Comparison of ENCODE assay signal across 16 mouse cellular contexts in genomic region chr5:115997376-115997775, GRCm38 (mm10).
"Had no signal": no experiment of that assay in that cellular context is flagged by ENCODE, and none has a peak within 500 bp of the region (broad histone marks: within the 10 kb centered on the region; RNA-seq: fewer than 3 reads in every experiment).

No protein-coding gene starts in this region.

- H3K4me1 ChIP-seq: lung, embryonic 15.5 days; midbrain, embryonic 13.5 days; midbrain, embryonic 15.5 days; neural tube, embryonic 12.5 days; stomach, embryonic 15.5 days had no signal

- H3K27ac ChIP-seq: lung, embryonic 15.5 days; macrophage; midbrain, embryonic 13.5 days; midbrain, embryonic 15.5 days; neural tube, embryonic 12.5 days; stomach, embryonic 15.5 days had no signal

- DNase-seq: lung, adult 2 months; lung, postnatal 14 days; lung, postnatal 36 days; right cerebral cortex, postnatal 14 days; thymus, adult 18-20 months; thymus, postnatal 14 days; thymus, postnatal 36 days had no signal

- H3K4me3 ChIP-seq: lung, embryonic 15.5 days; megakaryocyte, embryonic 14.5 days; midbrain, embryonic 13.5 days; midbrain, embryonic 15.5 days; neural tube, embryonic 12.5 days; stomach, embryonic 15.5 days had no signal

- H3K36me3 ChIP-seq: midbrain, embryonic 15.5 days had no signal

- H3K4me2 ChIP-seq: lung, embryonic 15.5 days; midbrain, embryonic 11.5 days; midbrain, embryonic 13.5 days; midbrain, embryonic 15.5 days; neural tube, embryonic 12.5 days; stomach, embryonic 15.5 days had no signal

- H3K9ac ChIP-seq: lung, embryonic 15.5 days; midbrain, embryonic 13.5 days; midbrain, embryonic 15.5 days; neural tube, embryonic 12.5 days; stomach, embryonic 15.5 days had no signal

- ATAC-seq: lung, postnatal 0 days; midbrain, embryonic 13.5 days; midbrain, embryonic 15.5 days had no signal

- H3K27me3 ChIP-seq: lung, embryonic 15.5 days; megakaryocyte, embryonic 14.5 days; midbrain, embryonic 13.5 days; midbrain, embryonic 15.5 days; neural tube, embryonic 12.5 days; stomach, embryonic 15.5 days had no signal

- H3K9me3 ChIP-seq: lung, embryonic 15.5 days; megakaryocyte, embryonic 14.5 days; midbrain, embryonic 13.5 days; midbrain, embryonic 15.5 days; neural tube, embryonic 12.5 days; stomach, embryonic 15.5 days had no signal
